Mouse (Mus musculus) embryo, embryonic 11 days (tissue): Measurements from ENCODE around the gene Selenos.

Experiments
- DNase-seq: peaks from one replicate; pipeline ENCODE4 v3.0.0-alpha.2; 2015

The Selenos gene

DNA sequence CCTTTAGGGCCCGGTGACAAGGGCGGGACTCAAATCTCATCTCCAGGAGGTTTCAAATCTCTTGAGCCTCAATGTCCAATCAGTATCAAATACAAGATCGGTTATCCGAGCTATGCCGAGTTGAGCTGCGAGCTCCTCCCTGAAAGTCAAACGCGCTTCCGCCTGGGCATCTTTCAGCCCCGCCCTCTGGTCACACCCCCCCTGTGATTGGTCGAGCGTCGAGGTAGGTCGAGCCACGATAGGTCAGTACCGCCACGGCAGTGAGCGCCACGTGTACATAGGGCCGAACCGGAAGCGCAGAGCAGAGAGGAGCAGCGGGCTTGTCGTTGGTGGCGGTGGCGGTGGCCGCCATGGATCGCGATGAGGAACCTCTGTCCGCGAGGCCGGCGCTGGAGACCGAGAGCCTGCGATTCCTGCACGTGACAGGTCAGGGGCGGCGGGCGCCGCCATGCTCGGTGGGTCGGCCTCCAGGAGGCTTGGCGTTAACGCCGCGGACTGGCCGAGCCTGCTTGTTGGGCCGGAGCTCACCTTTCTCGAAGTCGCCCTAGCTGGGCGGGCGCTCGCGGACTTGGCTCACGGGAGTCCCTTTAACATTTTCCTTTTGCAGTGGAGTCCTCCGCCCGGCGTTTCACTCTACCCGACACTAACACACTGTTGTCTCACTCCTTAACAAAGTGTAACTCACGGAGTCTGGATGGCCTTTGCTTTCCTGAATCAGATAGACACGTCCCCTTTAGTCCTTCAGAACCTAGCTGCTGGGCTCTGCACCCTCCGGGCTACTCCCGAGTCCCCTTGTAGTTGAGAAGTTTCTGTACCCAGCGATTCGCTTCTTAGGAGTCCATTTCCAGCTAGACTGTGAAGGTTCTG is at the start of gene Selenos:
Gene Selenos (plus strand): TSS at position 286 of the 867 bp plus-strand sequence.
- peak; percentile 98 for DNase-seq

DNA sequence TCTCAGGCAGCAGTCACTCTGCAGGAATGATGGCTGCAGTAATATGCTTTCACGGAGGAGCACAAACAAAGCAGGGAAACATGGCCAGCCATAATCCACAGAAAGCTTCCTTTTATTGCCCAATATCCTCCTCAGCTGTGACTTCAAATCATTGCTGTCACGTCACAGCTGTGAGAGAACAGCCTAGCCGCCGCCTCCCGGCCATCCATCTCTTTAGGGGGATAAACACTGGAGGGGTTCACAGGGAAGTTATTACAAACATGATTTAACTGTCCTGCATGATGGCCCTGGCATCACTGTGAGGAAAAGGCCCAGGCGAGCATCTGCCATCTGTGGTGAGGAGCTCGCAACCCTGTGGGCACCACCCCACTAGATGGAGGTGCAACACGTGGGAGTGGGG is 42.6 kb upstream of the Selenos start:
- no peak for DNase-seq

DNA sequence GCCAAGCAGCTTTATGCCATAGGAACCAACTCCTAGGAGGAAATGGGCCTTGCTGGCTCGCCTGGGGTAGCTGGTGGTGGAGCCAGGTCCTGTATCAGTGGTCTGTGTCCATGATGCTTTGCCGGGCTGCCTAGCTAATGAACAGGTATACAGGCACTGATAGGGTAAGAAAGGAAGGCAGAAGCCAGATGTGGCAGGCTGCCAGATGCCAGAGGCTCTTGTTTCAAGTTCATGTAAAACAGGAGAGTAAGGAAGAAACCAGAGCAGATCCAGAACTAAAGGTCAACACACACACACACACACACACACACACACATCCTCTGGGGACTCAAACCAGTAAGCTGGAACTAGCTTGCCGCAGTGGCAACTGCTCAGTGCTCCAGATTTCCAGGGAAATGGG is 41.2 kb upstream of the Selenos start:
- DNase-seq: no peak

DNA sequence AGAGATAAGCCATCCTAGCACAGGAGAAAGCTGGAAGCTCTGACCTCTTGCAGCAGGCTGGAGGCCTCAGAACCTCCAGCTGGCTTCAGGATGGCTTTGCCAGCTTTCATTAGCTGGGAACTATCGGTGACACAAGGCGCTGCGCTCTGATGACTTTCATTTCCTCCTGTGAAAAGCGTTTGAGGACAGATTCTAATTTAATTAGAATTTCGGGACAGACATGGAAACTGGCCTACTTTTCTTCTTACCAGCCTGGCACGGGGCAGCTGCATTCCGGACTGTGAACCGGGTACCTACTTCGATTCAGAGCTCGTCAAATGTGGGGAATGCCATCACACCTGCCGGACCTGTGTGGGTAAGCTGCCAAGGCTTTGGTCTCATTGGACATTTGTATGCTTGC is 40.7 kb upstream of the Selenos start:
- no peak for DNase-seq

DNA sequence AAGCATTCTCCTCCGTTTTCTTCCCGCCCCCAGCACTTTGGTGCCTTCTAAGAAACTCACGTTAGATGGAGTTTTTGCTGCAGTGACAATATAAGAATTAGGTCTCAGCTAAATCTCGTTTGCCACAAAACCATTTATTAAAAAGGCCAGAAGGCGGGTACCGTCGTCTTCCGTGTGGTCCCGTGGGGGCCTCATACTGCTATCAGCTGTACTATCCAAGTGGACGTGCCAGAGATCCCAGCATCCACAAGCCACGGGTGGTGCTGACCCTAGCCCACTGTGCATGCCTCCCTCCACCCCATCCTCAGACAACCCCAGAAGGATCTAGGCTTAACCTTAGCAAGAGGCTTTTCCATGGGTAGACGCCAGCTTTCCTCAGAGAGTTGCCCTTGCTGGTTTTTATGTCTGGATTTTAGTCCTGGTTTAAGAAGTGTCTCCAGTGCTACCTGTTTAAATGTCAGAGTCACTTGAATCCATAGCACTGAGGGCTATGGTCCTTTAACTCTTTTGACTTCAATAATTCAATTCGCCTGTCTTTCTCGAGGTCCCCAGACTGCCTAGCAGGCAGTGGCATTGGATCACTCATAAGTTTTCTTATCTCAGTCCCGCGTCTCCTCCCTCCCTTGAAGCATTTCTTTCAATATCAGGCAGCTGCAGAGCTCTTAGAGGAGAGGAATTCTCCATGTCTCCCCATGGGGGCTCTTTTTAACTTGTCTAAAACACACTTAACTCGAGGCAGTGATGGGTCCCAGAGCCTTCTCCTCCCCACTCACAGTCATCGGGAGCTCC is 39.2 kb upstream of the Selenos start:
- DNase-seq: no peak

DNA sequence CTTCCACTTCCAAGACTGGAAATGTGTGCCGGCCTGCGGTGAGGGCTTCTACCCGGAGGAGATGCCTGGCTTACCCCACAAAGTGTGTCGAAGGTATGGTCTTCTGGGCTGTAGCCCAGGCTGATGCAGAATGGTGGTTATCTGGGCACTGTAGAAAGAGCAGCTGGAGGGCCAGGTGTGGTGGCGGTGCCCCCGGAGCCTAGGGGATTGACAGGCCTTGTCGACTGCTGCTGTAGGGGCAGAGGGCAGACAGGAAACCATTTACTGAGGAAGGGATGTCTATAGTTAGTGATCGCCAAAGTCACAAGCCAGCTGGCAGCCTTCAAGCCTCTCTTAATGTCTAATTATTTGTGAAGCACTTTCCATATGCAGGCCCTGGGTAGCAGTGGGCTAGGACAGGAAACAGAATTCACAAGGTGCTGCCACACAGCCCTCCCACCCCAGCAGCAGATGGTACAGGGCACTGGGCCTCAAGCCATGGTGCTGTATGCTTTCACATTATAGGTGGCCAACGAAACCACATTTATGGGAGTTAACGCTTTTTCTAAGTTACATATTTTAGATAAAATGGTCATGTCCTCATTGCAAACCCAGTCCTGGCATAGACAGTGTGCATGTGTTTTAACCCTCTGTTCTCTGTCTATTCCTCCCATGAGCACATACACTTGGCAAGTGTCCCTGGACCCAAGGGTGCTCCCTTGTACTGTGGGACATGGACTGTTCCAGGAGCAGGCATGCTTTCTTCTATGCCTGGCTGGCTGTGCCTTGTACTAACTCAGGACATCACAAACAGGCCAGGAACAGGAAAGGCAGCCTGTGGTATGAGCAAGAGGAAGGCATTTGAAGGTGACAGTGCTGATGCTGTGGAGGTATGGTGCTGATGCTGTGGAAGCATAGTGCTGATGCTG is 35.6 kb upstream of the Selenos start, which contains the start of gene Gm45213:
Gene Gm45213 (plus strand): TSS at position 51 of the 908 bp plus-strand sequence.
- no peak for DNase-seq

DNA sequence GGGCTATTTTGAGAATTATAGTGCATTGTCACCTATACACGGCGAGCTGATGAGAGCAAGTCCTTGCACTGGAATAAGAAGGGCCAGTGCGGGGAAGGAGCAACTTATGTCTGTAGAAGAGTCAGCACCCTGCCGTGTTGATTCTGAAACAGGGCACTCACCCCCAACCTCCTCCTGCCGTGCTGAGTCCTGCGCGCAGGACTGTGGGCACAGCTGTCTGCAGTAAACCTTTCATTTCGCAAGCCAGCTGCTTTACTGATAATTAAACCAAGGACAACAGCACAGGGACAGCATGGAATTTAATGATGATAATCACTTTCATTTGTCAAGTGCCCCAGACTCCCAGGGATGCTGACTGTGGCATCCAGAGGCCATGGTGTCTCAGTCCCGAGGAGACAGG is 34.8 kb upstream of the Selenos start:
- DNase-seq: peak; percentile 27

DNA sequence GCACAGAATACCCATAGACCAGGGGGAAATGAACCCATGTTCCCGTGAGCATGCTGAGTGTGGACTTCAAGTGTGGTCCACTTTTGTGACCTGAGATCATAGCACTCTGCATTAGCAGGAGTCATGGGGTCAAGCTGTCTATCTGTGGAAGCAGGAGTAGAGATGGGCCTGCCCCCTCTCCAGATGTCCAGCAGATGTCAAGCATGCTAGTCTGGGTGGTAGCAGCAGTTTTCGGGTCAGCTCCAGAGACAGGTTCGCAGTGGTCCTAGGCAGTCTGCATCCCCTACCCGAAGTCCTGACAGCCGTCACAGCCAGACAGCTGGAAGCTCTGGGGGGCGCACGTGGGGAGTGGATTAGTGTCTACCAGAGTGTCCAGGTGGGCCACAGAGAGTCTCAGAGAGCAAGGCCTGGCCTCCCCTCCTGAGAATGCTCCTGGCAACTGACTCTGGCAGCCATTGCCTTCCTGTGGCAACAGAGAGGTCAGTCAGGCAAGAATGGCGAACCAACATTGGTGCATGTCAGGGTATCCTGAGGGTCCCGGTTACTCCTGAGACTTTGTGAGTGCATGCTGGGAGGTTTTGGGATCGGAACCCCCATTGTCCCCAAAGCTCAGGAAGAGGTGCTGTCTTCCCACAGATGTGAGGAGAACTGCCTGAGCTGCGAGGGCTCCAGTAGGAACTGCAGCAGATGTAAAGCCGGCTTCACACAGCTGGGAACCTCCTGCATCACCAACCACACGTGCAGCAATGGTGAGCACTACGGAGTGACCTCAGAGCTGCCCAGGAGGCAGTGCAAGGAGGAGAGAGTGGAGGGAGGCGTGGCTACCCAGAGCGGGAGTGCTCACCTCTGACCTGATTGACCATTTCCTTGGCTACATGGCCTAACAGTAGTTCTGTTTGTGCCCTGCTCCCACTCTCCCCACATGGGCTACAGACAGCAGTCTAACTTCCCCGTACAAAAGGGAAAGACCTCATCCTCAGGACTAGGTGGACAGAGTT is 32.2 kb upstream of the Selenos start:
- DNase-seq: peak; percentile 47

DNA sequence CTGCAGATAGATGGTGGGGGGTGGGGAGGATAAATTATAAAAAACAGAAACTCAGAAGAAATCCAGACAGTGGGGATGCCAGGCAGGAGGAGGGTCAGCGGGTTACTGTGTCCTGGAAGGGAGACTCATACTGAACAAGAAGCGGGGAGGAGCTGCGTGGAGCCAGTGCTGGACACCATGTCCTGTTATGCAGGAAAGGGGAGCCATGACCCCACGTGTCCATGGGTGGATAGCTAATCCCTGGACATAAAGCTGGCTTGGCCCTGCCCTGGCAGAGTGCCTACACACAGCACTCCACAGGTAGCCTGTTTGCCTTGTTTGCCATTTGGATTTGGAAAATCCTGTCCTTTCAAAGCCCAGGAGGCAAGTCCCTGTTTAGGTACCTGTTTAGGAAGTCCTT is 31.5 kb upstream of the Selenos start:
- DNase-seq: no peak

DNA sequence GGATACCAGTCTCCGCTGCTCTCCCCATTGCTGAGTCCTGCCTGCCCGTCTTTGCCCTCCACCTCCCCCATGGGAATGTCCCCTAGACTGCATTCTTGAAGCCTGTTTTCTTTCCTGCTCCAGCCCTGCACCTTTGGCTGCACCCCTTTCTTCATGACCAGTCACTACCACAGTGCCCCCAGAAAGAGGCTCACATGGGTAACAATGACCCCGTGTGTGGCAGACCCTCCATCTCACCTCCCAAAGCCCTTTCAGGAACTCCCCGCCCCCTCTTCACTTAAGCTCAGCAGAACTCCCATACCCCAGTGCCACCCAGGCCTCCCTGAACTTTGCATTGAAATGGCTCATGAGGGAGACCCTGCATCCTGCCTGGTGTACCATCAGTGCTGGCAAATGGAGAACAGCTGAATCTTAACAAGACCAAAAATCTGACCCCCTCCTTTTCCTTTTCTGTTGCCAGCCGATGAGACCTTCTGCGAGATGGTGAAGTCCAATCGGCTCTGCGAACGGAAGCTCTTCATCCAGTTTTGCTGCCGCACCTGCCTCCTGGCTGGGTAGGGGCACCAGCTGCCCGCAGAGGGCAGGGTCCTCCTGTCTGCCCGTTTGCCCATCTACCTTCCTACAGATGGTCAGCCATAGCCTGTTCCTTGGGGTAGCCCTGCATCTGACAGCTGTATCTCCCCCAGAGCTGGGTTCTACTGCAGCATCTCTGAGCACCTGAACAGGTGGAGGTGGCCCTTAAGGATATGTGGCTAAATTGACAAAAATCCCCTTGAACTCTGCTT is 30.8 kb upstream of the Selenos start:
- no peak for DNase-seq

DNA sequence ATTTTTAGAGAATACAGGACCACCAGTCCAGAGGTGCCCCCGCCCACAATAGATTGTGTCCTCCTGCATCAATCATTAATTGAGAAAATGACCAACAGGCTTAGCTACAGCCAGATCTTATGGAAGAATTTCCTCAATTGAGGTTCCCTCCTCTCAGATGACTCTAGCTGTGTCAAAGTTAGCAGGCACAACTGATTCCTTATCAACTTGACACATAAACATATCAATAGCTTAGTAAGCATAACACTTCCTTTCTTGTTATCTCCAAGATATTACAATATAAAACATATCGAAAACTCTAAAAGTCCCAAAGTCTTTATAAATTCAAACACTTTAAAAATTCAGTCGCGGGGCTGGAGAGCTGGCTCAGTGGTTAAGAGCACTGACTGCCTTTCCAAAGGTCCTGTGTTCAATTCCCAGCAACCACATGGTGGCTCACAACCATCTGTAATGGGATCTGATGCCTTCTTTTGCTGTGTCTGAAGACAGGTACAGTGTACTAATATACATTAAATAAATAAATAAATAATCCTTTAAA is 25.4 kb upstream of the Selenos start:
- DNase-seq: no peak

DNA sequence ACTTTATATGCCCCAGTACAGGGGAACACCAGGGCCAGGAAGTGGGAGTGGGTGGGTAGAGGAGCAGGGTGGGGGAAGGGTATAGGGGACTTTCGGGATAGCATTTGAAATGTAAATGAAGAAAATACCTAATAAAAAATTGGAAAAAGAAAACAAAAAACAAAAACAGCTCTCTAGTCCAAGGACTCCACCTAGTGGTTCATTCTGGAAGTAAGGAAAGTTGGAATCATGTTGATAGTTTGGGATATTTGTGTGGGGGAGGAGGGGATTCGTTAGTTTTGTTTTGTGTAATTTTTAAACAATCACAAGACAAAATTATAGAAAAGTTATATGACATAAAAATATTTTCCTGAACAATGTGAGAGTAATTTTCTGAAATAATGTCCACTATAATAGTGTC is 24.1 kb upstream of the Selenos start:
- peak; percentile 64 for DNase-seq

DNA sequence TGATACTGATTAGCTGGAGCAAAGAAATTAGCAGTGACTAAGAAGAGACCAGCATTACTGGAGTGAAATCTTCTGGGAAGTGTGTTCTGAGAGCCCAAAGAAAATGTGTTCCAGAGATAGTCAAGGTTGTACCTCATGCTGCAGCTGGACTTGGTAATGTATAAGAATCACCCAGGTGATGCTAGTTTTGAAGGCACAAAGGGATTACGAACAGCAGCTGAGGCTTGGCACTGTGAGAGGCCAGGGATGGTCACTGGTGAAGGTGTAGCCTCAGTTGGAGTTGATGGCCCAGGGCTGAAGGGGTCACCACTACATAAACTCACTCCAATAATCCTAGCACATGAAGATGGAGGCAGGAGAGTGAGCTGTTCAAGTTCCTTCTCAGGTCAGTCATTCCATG is 20.7 kb upstream of the Selenos start, which contains the start of gene Snrpa1:
Gene Snrpa1 (plus strand): TSS at position 301 of the 400 bp plus-strand sequence.
- no peak for DNase-seq

DNA sequence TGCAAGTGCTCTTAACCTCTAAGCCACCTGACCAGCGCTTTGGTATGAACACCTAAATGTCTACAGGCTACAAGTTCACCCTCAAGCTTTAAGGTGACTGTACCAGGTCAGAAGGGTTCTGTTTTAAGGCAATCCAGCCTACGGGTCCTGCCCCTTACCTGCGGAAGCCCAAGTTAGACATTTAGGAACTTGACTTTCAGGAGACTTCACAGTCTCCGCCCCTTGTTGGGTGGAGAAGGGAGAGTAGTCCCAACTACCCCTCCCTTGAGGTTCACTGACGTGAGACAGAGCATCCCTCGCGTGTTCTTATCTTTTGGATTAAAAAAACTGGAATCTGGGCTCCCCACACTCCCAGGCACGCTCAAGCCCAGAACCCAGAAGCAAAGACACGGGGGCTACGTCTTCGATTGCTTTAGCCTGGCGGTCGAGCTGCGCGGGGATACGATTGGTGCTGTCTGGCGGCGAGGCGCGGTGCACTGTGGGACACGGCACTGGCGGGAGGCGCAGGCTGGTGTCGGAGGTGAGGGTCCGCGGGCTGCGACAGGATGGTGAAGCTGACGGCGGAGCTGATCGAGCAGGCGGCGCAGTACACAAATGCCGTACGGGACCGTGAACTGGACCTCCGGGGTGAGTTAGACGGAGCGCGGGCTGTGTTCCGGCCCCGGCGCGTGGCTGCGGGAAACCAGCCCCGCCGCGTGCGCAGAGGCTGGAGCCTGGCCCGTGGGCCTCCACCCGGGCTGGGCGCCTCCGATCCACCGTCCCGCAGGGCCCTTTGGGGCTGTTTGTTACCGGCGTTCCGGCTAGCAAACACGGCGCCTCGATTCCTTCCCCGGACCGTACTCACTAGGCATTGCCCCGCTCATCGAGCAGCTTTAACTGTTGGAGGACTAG is 19.1 kb upstream of the Selenos start:
- peak; percentile 95 for DNase-seq

DNA sequence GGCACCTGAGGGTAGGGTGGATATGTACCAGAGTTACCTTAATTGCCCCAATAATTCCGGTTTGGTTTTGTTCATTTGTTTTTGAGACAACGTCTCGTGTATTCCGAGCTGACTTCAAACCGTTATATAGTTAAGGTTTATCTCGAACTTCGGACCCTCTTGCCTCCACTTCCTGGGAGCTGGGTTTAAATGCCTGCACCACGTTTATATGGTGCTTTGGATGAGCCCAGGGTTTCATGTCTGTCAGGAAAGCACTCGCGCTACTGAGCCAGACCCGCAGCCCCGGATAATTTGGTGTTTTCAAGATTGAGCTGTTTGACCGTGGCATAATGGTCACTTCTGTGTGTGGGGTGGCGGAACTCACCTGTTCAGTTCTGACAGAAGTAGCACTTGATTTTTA is 18.4 kb upstream of the Selenos start:
- no peak for DNase-seq

DNA sequence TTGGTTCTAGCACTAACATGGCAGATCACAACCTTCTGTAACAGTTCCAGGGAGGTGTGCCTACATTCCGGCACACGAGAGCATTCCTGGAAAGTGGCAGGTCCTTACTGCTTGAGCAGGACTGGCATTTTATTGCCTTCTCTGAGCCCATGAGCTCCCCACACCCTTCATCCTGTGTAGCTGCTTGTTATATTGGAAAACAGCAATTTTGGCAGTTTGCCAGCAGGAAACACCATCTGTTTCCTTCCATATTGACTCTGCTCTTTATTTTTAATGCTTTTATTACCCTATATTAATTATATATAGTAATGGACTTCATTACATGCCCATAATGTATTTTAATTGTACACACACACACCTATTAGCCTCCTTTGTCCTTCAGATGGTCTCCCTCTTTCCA is 3.0 kb upstream of the Selenos start:
- DNase-seq: no peak

DNA sequence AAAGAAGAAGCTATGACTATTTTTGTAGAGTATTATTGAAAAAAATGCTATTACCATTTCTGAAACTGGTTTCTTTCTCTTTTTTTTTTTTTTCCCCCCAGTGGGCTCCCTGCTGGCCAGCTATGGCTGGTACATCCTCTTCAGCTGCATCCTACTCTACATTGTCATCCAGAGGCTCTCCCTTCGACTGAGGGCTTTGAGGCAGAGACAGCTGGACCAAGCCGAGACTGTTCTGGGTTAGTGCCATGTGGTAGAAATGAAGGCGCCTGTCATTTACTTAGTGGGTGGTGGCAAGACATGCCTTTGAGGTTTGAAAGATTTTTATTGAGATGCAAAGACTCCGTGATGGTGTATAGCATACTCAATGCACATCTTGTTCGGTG is 773 bp downstream of the Selenos start:
- no peak for DNase-seq

DNA sequence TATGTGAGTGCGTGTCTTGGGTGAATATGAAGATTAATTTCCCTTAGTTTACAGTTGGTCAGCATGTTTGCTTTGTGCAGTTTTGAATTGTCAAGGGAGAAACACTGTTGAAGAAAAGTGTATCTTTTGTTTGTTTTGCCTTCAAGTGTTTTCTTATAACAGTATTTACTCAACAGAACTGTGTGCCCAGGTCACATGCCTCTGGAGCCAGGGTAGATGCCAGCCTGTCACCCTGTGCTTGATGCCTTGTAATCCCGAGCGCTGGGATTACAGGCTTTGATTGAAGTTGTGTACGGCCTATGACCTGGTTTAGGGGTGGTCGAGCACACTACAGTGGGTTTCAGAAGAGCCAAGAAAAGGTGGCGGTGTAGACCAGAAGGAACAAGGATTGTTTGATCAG is 4.3 kb downstream of the Selenos start:
- DNase-seq: no peak

DNA sequence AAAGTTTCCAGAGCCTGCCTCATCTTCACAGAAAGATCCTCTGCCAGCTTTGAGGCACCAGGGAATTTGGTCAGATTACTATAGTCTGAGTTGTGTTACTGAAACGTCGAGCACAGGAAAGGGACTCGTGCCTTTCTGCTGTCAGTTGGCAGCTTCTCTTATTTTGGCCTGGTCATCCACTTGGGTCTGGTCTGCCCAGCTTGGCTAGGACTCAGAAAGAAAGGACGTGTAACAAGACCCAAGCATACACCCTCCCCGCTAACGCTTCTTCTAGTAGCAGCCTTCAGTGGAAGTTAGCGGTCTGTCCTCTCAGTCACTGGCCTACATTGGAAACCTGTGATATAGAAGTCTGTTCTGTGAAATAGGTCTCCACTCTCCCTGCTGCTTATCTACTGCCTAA is 5.1 kb downstream of the Selenos start:
- DNase-seq: no peak
